Mouse (Mus musculus) lung, postnatal 25 days (tissue): Measurements from ENCODE around the gene BC051019.
A peak's percentile ranks its signal among the peaks of the same experiment; 100 is the strongest.

Experiments
- DNase-seq: peaks from one replicate; pipeline ENCODE4 v3.0.0; 2022; ENCODE audit warnings: low spot score

Gene BC051019

DNA sequence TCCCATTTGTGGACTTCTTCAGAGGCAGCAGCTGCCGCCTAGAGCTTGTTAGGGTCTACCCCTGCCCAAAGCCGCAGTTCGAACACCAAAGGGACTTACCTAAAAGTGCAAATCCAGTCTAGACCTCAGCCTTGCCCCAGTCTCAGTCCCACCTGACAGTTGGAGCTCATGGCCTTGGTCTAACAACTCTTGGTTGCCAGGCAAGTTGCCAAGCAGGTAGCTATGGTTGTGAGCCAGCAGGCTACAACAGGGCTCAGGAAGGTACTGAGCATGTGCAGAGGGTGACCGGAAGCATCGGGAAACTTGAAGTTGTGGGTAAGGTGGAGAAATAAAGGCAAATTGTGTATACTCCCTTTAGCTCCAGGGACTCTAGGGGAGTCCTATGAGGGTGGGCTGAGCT is at the start of gene BC051019:
BC051019 (minus strand) TSS at position 154 of the 400 bp plus-strand sequence.
- DNase-seq, result no peak

DNA sequence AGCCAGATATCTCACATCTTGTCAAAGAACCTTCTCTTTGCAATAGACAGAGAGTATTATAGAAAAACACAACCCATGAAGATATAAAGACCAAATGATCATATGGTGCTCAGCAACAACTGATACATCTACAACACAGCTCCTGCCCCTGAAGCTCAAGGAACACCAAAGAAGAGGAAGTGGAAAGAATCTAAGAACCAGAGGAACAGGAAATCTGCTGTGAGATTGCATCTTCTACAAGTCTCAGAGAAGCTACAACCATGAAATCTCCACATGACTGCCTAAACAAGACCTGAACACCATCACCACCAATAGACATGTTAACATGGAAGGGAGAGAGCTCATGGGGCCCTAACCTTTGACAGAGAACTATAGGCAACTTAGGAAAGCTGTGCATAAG is 48.6 kb upstream of the BC051019 start:
- DNase-seq, result no peak

DNA sequence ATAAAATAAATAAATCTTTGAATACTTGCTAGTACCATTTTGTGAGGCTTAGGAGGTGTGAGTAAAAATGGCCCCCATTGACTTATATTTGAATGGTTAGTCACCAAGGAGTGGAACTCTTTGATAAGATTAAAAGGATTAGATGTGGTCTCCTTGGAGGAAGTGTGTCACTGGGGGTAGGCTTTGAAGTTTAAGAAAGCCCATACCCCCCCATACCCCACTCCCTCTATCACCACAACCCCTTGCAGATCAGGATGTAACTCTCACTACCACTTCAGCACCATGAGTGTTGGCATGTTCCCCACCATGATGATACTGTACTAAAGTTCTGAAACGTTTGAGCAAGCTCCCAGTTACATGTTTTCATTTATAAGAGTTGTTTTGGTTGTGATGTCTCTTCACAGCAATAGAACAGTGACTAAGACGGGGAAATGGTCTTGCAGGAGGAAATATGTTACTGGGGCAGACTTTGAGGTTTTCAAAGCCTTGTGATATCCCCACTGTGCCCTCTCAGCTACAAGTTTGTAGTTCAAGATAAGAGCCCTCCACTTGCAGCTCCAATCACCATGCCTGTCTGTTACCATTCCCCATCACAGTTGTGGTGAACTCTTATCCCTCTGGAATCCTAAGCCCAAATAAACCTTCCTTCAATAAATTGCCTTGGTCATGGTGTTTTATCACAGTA is 45.2 kb upstream of the BC051019 start:
- DNase-seq, result no peak

DNA sequence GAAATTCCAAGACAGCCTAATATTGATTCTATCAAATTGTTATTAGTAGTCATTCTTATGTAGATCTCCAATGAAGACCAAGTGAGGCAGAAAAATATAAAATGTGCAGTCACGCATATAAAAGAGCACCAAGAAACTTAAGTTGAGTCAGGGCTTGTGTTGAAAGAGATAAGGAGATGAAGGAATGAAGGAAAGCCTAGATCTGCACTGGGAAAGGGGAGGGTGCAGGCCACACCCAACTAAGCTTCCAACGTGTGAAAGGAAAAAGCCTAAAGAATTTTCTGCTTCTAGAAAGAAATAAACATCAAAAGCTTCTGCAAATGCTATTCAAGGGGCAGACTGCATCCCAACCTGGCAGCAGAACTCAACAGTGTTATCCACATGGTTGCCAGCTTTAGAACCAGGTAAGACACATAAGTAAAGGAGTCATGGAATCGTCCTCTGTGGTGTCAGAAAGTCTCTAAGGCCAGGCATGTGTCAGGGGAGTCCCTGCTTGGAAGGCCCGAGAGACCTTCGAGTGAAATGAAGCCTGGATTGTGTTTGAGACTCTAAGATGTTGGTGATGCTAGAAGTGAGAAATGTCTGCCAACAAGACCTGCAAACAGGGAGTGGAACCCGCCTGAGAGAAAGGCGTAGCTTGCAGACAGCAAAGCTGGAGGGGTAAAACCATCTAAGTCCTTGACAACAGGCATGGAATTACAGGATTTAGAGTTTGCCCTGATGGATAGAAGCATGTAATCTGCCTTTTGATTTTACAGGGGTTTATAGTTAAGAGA is 44.1 kb upstream of the BC051019 start:
- no peak for DNase-seq

DNA sequence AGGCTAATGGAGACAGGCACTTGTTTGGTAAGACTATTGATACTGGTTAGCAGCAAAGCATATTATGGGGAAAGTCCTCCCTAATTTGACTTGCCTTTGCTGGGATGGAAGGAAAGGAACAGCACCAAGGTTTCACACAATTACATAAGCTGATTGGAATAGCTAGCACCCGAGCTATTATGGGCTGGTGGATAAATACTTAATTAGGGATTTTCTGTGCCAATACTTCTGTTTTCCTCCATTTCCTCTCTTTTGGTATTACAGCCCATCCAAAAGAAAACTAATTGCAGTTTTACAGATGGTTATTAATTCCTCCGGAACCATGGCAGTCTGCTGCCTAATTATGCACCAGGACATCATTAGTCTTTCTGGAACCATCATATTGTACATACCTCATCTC is 40.4 kb upstream of the BC051019 start:
- DNase-seq, result no peak

DNA sequence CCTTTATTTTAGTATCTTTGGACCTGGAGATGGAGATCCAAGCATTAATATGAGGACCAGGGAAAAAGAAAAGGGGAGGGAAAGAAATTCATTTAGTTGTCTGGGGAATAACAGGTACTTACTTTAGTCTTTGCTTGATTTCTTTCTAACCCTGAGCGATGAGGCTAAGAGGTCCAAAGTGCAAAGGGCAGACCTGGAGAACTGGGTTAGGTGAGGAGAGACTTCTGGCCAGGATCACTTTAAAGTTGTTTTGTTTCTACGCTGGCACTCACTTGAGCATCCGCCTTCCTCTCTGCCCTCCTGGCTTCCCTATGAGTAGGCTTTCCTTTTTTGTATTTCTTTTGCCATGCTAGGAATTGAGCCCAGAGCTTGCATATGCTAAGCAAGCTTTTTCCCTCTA is 32.6 kb upstream of the BC051019 start:
- DNase-seq, result no peak

DNA sequence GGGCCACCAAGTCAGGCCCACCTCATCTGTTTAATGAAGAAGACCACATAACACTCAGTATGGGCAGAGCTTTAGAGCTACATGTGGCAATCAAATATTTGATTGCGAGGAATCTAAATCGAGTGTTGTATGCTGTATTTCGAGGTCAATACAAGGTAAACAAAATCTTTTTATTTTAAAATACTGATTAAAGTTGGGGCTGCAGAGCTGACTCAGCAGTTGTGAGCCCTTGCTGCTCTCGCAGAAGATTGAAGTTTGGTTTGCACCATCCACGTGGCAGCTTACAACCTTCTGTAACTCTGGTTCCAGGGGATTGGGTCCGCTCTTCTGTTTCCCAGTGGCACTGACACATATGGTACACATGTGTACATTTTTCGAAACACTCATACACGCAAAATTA is 30.4 kb upstream of the BC051019 start:
- DNase-seq, result no peak

DNA sequence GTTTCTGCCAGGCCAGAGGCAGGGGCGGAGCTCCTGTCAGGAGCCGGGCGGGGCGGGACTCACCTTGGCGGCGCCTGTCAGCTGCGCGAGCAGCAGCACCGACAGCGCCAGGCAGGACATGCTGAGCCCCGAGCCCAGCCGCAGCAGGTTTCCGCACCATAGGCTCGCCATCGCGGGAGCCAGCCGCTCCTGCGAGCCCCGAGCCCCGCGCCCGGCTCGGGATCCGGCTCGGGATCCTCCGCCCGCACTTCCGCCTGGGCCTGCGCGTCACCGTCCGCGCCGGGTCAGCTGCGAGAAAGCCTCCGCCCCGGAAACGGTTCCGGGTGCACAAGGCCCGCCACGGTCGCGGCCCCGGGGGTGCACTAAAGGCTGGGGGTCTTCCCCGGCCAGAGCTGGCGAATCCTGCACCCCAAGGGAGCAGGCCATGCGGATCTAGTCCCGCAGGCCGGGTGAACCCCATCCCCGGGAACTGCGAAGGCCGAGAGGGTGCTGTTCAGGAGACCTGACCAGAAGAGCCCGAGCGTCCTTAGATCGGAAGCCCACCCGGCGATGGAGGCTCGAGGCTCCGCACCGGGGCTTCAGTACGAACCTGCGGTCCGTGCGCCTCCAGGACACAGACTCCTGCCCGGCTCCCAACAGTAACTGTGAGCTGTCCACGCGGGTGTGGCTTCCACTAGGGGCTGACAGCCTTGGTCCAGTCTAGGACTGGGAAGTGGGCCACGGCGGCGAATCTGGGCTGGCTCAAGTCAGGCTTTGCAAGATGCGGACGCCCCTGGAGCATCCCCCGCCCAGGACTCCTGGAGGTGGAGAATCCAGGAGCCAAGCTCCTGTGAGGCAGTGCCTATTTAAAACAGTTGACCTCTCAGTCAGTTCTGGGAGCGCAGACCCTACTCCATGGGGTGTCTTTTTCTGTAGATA is 28.6 kb upstream of the BC051019 start, which contains the start of gene Tmem9b:
Tmem9b (minus strand) TSS at position 868 of the 918 bp plus-strand sequence.
- DNase-seq, result peak; percentile 79

DNA sequence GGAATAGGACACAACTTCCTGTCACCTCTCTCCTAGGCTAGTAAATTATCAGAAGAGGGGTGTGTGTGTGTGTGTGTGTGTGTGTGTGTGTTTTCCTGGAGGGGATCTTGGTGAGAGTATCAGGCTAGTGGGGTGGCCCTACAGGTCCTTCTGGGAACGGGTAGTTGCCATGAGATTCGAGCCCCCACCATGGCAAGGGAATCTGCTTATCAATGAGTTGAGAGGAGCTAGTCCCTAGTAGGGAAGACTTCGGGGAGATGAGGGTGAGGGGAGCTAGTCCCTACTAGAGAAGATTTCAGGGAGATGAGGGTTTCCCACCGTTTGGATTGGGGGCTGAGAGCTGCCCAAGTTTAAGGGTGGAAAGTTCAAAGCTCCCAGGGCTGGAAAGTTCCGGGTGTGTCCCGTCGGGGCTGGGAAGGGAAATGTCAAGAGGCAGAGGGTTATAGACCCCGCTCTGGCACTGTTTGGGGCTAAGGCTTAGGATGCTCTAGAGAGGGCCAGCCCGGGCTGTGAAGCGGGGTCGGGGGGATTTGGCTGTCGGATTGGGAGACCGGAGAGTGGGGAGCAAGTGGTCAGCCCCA is 27.9 kb upstream of the BC051019 start:
- DNase-seq, result no peak

DNA sequence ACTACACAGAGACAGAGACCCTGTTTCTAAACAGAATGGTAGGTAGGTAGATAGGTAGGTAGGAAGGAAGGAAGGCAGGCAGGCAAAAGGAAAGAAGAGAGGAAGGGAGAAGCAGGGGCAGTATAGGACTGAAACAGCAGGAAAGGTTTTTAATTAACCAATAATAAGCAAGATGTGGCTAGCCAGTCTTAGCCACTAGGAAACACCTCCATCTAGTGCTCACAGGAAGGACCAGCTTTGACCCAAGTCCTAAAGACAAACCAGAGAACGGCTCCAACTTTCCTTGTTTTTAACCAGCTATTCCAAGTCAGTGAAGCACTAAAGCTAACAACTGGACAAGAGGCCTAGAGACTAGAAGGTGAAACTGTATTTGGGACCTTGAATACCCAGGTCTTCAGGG is 24.1 kb upstream of the BC051019 start:
- no peak for DNase-seq

DNA sequence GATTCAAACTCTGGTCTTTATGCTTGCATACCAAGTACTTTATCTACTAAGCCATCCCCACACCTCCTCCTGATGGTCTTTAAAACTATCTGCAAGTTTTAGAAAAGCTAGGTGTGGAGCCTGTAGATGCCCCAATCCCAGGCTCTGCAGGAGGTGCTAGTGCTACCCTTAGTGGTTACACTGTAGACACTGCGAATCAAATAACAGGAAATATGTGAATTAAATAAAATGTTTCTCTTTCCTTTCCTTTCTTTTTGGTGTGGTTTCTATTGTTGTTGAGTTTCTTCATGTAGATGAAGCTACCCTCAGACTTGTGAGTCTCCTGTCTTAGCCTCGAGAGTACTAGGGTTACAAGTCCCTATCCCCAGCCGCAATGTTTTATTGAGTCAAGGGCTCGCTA is 18.1 kb upstream of the BC051019 start:
- no peak for DNase-seq

DNA sequence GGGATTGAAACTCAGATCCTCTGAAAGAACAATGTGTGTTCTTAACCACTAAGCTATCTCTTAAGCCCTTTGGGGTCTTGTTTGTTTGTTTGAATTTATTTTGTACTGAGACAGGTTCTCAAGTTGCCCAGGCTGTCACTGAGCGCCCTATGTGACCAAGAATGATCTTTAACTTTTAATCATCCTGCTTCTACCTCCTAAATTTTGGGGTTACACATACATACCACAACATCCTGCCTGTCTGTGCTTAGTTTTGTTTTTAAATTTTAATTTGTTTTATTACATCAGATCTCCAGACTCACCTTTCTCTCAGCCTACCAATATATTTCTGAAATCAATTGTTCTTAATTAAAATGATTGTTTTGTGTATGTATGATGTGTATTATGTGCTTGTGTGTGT is 17.4 kb upstream of the BC051019 start:
- DNase-seq, result no peak

DNA sequence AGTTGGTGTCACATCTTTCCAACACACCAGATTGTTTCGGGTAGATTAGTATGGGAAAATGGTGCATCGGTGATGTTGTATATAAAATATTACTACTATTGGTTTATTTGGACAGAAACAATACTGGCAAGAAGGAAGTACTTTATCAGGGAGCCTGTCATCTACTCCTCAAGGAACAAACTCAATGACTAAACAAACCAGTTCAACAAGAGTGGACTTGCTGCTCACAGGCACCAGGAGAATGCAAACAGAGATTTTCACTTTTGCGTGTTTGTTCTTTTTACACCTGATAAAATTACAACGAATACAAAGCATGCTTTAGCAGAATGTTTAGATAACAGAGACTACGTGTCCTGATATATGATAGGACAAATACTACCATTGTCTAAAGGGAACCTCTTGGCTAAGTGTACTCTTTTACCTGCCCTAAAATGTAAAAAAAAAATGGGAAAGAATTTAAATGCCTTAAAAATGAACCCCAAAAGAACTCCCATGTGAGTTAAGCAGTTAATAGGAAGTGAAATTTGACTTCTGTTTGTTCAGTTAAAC is 16.2 kb upstream of the BC051019 start:
- peak; percentile 57 for DNase-seq

DNA sequence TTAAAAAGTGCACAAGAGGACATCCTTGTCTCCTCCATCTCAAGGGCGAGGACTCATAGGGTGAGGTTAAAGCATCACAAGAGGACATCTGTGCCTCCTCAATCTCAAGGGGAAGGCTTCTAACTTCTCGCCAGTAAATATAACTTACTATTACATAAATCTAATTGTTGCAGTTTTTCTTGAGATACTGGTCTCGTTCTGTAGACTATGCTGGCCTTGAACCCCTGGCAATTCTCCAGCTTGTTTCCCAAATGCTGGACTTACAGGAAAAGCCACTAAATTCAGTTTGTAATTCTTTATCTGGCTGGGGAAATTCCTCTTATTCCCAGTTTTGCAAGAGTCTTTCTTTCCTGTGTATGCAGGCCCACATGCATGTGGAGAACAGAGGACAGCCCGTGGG is 11.2 kb upstream of the BC051019 start:
- no peak for DNase-seq

DNA sequence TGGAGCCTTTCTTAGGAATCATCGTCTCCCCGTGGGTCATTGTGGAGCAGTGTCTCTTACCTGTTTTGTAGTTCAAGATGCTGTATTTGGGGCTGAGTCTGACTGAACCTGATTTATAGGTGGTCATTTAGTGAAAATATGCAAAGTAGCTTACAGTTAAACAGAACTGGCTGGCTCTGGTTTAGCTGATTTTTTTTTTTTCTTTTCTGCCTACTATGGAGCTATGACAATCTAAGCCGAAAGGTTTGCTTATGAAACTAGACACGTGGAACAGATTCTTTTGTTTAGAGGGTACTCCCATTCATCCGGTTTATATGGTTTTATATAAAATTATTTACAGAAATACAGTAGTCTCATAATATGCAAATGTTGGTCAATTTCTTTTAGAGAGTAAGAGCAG is 8.0 kb upstream of the BC051019 start, which contains the start of gene Ascl3:
Ascl3 (minus strand) TSS at position 101 of the 400 bp plus-strand sequence.
- no peak for DNase-seq

DNA sequence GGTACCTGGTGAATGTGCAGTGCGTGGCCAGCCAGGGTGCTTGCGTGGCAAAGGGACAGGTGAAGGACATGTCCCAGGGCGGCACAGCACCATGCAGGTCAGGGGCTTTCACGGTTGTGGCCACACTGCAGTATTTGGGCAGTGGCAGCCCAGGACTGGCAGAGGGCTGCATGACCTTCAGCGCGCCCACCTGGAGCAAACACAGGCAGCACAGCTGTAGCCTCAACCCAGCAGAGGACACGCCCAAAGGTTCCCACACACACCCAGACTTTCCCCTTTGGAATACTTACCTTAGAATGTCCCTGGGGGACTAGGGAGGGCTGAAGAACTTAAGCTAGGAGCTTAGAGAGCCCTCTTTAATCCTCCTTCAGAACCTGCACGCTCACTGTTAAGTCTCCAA is 536 bp downstream of the BC051019 start:
- no peak for DNase-seq

DNA sequence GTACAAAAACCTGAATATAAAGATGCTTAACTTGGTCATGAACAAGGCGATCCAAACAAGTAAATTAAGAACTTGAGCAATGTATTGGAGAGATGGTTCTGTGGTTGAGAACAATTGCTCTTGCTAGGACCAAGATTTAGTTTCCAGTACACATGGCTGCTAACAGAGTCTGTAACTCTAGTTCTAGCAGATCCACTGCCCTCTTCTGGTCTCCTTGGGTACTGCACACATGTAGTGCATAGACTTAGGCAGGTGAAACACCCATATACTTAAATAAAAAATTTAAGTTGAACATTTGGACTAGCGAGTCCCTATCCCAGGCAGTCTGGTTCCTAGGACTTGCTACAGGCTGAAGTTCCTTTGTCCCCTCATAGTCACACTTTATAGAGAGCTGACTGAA is 1.0 kb downstream of the BC051019 start:
- DNase-seq, result no peak

DNA sequence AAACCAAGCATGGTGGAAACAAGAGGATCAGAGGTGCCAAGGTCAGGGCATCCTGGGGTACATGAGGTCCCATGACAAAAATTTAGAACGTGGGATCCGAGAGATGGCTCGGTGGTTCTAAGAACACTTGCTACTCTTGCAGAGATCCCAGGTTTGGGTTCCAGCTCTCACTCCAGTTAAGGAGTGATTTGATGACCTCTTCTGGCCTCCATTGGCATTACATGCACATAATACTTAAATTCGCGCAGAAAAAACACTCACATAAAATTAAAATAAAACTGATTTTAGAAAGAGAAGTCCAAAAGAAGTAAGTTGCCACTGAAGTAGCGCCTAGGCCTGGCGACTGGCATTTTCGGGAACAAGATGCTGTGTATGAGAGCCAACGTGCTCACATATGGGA is 4.4 kb downstream of the BC051019 start:
- DNase-seq, result peak; percentile 44

DNA sequence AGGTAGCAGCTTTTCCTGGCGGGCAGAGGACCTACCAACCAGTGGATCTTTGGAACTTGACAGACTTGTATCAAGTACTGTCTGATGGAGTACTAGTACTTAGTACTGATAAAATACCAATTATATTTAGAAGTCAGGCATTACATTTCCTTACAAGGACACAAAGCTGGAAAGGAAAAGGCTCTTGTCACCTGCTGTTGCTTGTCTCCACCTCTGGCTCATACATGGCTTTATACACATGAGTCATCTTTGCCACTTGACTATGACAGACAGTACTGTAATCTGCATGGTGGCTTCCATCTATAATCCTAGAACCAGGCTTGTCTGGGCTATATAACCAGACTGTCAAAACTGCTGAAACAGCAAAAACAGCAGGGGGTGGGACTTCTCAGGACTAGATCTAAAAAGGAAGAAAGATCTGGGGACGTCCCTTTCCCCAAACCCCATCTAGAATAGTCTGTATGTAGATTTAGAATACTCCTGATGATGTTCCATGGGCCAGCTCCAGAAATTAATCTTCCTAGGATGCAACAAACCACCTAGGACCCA is 10.1 kb downstream of the BC051019 start:
- no peak for DNase-seq

DNA sequence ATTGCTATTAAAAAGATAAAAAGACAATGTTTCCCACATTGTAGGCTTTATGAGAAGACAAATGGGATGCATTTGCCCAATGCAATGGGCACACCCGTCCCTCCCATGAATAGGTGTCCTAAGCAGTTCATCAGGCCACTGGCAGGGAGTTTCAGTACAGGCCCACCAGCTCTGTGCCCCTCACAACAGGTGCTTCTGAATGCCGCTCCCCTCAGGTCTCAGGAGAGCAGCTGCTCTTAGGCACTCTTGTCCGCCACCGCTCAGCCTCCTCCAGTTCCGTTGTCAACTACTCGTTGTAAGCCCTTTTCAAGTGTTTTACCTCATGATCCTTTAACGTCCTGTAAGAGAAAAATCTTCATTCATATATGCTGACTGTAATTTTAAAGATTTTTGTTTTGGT is 11.5 kb downstream of the BC051019 start:
- DNase-seq, result no peak

DNA sequence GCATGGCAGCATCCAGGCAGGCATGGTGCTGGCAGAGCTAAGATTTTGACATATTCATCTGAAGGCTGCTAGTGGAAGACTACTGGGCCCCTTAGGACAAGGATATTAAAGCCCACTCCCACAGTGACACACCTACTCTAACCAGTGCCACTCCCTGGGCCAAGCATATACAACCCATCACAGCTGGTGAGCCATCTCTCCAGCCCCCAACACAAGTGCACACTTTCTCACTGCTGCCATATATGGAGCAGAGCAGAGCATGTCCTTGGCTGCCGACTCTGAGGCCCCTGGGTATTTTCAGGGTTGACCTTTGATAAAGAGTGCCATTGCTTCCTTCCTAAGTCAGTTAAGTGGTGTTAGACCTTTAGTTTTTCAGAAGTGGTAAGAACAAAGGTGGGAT is 13.6 kb downstream of the BC051019 start:
- DNase-seq, result no peak
